Mouse (Mus musculus) frontal cortex, adult (tissue): ENCODE measurements around the gene Zfand5.

Experiments used
- ATAC-seq: cut with Nextera tagmentation; 2 replicates; pipeline ENCODE4 v1.9.2; 2017; ENCODE audit warnings: mild to moderate bottlenecking, moderate library complexity, mixed read lengths; ENCODE audit not compliant: low TSS enrichment

Gene Zfand5

GRCm38 (mm10) chr19:21329770-21330169 is 57.7 kb downstream of the Zfand5 start:
- no peak for ATAC-seq

- no peak for ATAC-seq
These were observed 58.4 kb downstream of the Zfand5 start for GRCm38 (mm10) chr19:21330305-21331115.

GRCm38 (mm10) chr19:21331621-21332155 is 59.6 kb downstream of the Zfand5 start:
- ATAC-seq, result no peak
